Mouse (Mus musculus): Measurements from ENCODE around the gene Gria2. TPM values are rescaled to one million over a fixed set of nuclear protein-coding genes. Genes with fewer than 3 reads are reported as not detected.

The Gria2 gene
- polyA plus RNA-seq, 1 experiment from 2014 or later: 1.5 TPM

GRCm38 (mm10) chr3:80795284-80795683, 7.4 kb downstream of the Gria2 start:
- H3K9ac ChIP-seq (ENCODE audit: low read depth, low read length): no peak overlapping the region
- DNase-seq (ENCODE audit: low spot score) (no peak), ATAC-seq (replicated peaks; ENCODE audit: low FRiP score) (no peak)
- H3K27me3 ChIP-seq (replicated peaks; ENCODE audit: control insufficient read depth, insufficient read depth, low read length): peaks cover 3% of the 10 kb centered on the region; the same call in 1 of the 2 replicates
- no peak overlapping the region for H3K4me3 ChIP-seq (ENCODE audit: low read depth, low read length)
- no peak overlapping the region for H3K27ac ChIP-seq (ENCODE audit: low read depth, low read length)
- no peaks in the 10 kb centered on the region for H3K36me3 ChIP-seq (ENCODE audit: control insufficient read depth, insufficient read depth, low read length)
- H3K4me1 ChIP-seq (replicated peaks; ENCODE audit: control insufficient read depth, insufficient read depth, low read length): no peaks in the 10 kb centered on the region
- H3K4me2 ChIP-seq: no peak overlapping the region
- no peaks in the 10 kb centered on the region for H3K9me3 ChIP-seq (ENCODE audit: control insufficient read depth, low read length)
- 78% methylated on average over 2 of the region's 2 CpGs for WGBS

- Histone ChIP-seq H3K4me1 (replicated peaks; ENCODE audit: control insufficient read depth, insufficient read depth, low read length) (no peaks in the 10 kb centered on the region), H3K36me3 (ENCODE audit: control insufficient read depth, insufficient read depth, low read length) (no peaks in the 10 kb centered on the region), H3K9ac (ENCODE audit: low read depth, low read length) (no peak overlapping the region), H3K27me3 (replicated peaks; ENCODE audit: control insufficient read depth, insufficient read depth, low read length) (no peaks in the 10 kb centered on the region), H3K4me2 (no peak overlapping the region), H3K4me3 (ENCODE audit: low read depth, low read length) (no peak overlapping the region), H3K27ac (ENCODE audit: low read depth, low read length) (no peak overlapping the region), H3K9me3 (ENCODE audit: control insufficient read depth, low read length) (no peaks in the 10 kb centered on the region)
- WGBS: 84% methylated on average over 3 of the region's 3 CpGs
- DNase-seq (ENCODE audit: low spot score) (no peak), ATAC-seq (replicated peaks; ENCODE audit: low FRiP score) (no peak)
These were observed 15.4 kb downstream of the Gria2 start for GRCm38 (mm10) chr3:80787116-80787744.

DNA sequence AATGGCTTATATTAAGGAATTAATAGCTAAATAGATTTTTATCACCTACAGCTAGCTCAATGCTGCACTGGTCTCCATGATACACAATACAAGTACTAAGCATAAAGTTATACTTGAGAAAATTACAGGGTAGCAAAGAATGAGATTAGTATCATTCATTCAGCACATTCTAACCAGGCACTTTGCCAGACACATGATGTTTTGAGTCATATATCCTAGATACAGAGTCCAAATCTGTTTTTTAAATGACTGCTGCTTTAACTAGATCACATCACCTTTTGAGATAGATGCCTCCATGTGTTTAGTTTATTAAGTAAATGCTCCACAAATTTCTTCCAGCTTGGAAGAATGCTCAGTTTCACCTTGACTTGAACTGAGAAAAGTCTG, 21.5 kb downstream of the Gria2 start:
- Histone ChIP-seq H3K9ac (ENCODE audit: low read depth, low read length) (no peak overlapping the region), H3K27me3 (replicated peaks; ENCODE audit: control insufficient read depth, insufficient read depth, low read length) (no peaks in the 10 kb centered on the region), H3K4me1 (replicated peaks; ENCODE audit: control insufficient read depth, insufficient read depth, low read length) (no peaks in the 10 kb centered on the region), H3K9me3 (ENCODE audit: control insufficient read depth, low read length) (no peaks in the 10 kb centered on the region), H3K4me3 (ENCODE audit: low read depth, low read length) (no peak overlapping the region), H3K4me2 (no peak overlapping the region), H3K36me3 (ENCODE audit: control insufficient read depth, insufficient read depth, low read length) (no peaks in the 10 kb centered on the region), H3K27ac (ENCODE audit: low read depth, low read length) (no peak overlapping the region)
- no peak for DNase-seq (ENCODE audit: low spot score)
- ATAC-seq (replicated peaks; ENCODE audit: low FRiP score): no peak

GRCm38 (mm10) chr3:80780383-80781143, 22.1 kb downstream of the Gria2 start:
- Histone ChIP-seq H3K9ac (ENCODE audit: low read depth, low read length) (no peak overlapping the region), H3K27me3 (replicated peaks; ENCODE audit: control insufficient read depth, insufficient read depth, low read length) (no peaks in the 10 kb centered on the region), H3K4me1 (replicated peaks; ENCODE audit: control insufficient read depth, insufficient read depth, low read length) (no peaks in the 10 kb centered on the region), H3K4me2 (no peak overlapping the region), H3K4me3 (ENCODE audit: low read depth, low read length) (no peak overlapping the region), H3K27ac (ENCODE audit: low read depth, low read length) (no peak overlapping the region), H3K36me3 (ENCODE audit: control insufficient read depth, insufficient read depth, low read length) (no peaks in the 10 kb centered on the region), H3K9me3 (ENCODE audit: control insufficient read depth, low read length) (no peaks in the 10 kb centered on the region)
- 77% methylated on average over 4 of the region's 4 CpGs for WGBS
- DNase-seq (ENCODE audit: low spot score) (no peak), ATAC-seq (replicated peaks; ENCODE audit: low FRiP score) (no peak)

GRCm38 (mm10) chr3:80776628-80777027, 26.0 kb downstream of the Gria2 start:
- ATAC-seq (replicated peaks; ENCODE audit: low FRiP score) (no peak), DNase-seq (ENCODE audit: low spot score) (no peak)
- Histone ChIP-seq H3K4me1 (replicated peaks; ENCODE audit: control insufficient read depth, insufficient read depth, low read length) (no peaks in the 10 kb centered on the region), H3K36me3 (ENCODE audit: control insufficient read depth, insufficient read depth, low read length) (no peaks in the 10 kb centered on the region), H3K4me2 (no peak overlapping the region), H3K27me3 (replicated peaks; ENCODE audit: control insufficient read depth, insufficient read depth, low read length) (no peaks in the 10 kb centered on the region), H3K9ac (ENCODE audit: low read depth, low read length) (no peak overlapping the region), H3K27ac (ENCODE audit: low read depth, low read length) (no peak overlapping the region), H3K9me3 (ENCODE audit: control insufficient read depth, low read length) (no peaks in the 10 kb centered on the region), H3K4me3 (ENCODE audit: low read depth, low read length) (no peak overlapping the region)
- WGBS: 76% methylated on average over 2 of the region's 2 CpGs

- Histone ChIP-seq H3K27me3 (replicated peaks; ENCODE audit: control insufficient read depth, insufficient read depth, low read length) (no peaks in the 10 kb centered on the region), H3K9ac (ENCODE audit: low read depth, low read length) (no peak overlapping the region), H3K4me3 (ENCODE audit: low read depth, low read length) (no peak overlapping the region), H3K36me3 (ENCODE audit: control insufficient read depth, insufficient read depth, low read length) (no peaks in the 10 kb centered on the region), H3K4me1 (replicated peaks; ENCODE audit: control insufficient read depth, insufficient read depth, low read length) (no peaks in the 10 kb centered on the region), H3K4me2 (no peak overlapping the region), H3K9me3 (ENCODE audit: control insufficient read depth, low read length) (no peaks in the 10 kb centered on the region), H3K27ac (ENCODE audit: low read depth, low read length) (no peak overlapping the region)
- WGBS: 87% methylated on average over 4 of the region's 4 CpGs
- DNase-seq (ENCODE audit: low spot score) (no peak), ATAC-seq (replicated peaks; ENCODE audit: low FRiP score) (no peak)
These were observed 26.7 kb downstream of the Gria2 start for GRCm38 (mm10) chr3:80775971-80776370.

GRCm38 (mm10) chr3:80774005-80774764, 28.4 kb downstream of the Gria2 start:
- 81% methylated on average over 4 of the region's 4 CpGs for WGBS
- DNase-seq (ENCODE audit: low spot score) (no peak), ATAC-seq (replicated peaks; ENCODE audit: low FRiP score) (no peak)
- no peaks in the 10 kb centered on the region for H3K27me3 ChIP-seq (replicated peaks; ENCODE audit: control insufficient read depth, insufficient read depth, low read length)
- no peak overlapping the region for H3K9ac ChIP-seq (ENCODE audit: low read depth, low read length)
- H3K4me3 ChIP-seq (ENCODE audit: low read depth, low read length): no peak overlapping the region
- no peaks in the 10 kb centered on the region for H3K36me3 ChIP-seq (ENCODE audit: control insufficient read depth, insufficient read depth, low read length)
- no peaks in the 10 kb centered on the region for H3K4me1 ChIP-seq (replicated peaks; ENCODE audit: control insufficient read depth, insufficient read depth, low read length)
- H3K4me2 ChIP-seq: no peak overlapping the region
- H3K9me3 ChIP-seq (ENCODE audit: control insufficient read depth, low read length): no peaks in the 10 kb centered on the region
- H3K27ac ChIP-seq (ENCODE audit: low read depth, low read length): no peak overlapping the region

DNA sequence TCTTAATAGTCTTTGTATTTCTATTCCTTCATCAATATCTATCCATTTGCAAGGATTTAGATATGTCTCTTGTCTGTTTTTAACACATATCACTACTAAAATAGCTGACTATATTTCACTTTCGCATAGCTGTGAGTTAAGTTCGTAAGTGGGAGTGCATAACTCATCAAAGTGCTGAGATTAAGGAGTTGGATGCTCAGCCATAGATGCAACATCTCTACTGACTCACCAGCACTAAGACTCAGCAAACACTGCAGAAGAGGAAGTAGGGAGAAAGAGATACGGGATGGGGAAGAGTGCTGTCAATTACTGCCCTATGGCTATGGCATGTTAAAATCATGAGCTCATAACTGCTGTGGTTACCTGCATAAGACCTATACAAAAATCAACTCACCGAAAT, 29.4 kb downstream of the Gria2 start:
- no peaks in the 10 kb centered on the region for H3K36me3 ChIP-seq (ENCODE audit: control insufficient read depth, insufficient read depth, low read length)
- H3K27ac ChIP-seq (ENCODE audit: low read depth, low read length): no peak overlapping the region
- WGBS: 70% methylated on average over 4 of the region's 4 CpGs
- no peaks in the 10 kb centered on the region for H3K4me1 ChIP-seq (replicated peaks; ENCODE audit: control insufficient read depth, insufficient read depth, low read length)
- no peak for ATAC-seq (replicated peaks; ENCODE audit: low FRiP score)
- DNase-seq (ENCODE audit: low spot score): no peak
- H3K27me3 ChIP-seq (replicated peaks; ENCODE audit: control insufficient read depth, insufficient read depth, low read length): no peaks in the 10 kb centered on the region
- no peaks in the 10 kb centered on the region for H3K9me3 ChIP-seq (ENCODE audit: control insufficient read depth, low read length)
- H3K9ac ChIP-seq (ENCODE audit: low read depth, low read length): no peak overlapping the region
- H3K4me3 ChIP-seq (ENCODE audit: low read depth, low read length): no peak overlapping the region
- no peak overlapping the region for H3K4me2 ChIP-seq

Measured in liver, embryonic 11.5 days (tissue).